Mouse (Mus musculus): ENCODE results near the gene Clint1.

The Clint1 gene

GRCm38 (mm10) chr11:45884029-45884428 is 32.2 kb downstream of the Clint1 start:
- peak; percentile 84 for DNase-seq (ENCODE audit: low read depth)

GRCm38 (mm10) chr11:45885606-45886230 is 33.9 kb downstream of the Clint1 start:
- no peak for DNase-seq (ENCODE audit: low read depth)

- no peak for DNase-seq (ENCODE audit: low read depth)
These were observed 34.7 kb downstream of the Clint1 start for GRCm38 (mm10) chr11:45886596-45886995.

DNA sequence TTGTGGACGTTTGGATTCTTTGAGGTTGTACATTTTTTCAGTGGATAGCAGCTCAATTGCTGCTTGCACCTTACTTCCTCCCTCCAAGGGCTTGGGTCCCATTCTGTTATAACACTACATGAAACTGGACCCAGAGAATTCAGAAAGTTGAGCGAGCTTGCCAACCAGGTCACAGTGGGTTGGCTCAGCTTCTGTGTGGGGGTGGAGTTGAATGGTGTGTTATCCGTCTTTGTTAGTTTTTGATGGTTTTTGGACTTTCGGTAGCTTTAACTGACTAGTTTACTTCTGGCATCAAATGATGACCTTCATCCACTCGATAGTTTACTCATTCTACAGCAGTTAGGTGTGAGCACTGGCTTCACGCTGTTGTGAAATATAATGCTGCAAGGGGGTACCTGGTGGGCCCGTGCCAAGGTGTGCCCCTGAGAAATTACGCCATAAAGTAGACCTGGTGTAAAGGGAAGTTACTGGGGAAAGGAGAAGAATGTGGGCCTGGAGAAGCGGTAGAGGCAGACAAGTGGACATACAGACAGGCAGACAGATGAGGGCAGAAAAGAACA is 36.7 kb downstream of the Clint1 start:
- DNase-seq (ENCODE audit: low read depth) = no peak

DNA sequence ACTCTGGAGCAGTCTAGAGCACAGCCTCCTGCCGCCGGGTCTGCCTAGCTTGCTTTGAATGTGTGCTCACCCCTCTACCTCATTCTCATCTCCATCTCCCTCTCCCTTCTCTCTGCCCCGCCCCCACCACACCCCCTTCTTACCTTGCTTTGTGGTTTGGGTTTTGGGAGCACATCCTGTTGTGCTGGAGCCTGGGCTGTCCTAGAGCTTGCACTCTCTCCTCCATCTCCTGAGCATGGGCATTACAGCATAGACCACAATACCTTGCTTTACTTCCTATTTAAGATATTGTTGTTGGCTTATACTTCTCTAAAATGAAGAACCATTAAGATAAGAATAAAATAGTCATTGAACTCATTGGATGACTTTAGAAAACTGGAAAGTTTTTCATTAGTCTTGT is 38.1 kb downstream of the Clint1 start:
- no peak for DNase-seq (ENCODE audit: low read depth)

- DNase-seq (ENCODE audit: low read depth) = no peak
These were observed 38.6 kb downstream of the Clint1 start for GRCm38 (mm10) chr11:45890423-45890822.

- no peak for DNase-seq (ENCODE audit: low read depth)
These were observed 41.1 kb downstream of the Clint1 start for GRCm38 (mm10) chr11:45892861-45893360.

DNA sequence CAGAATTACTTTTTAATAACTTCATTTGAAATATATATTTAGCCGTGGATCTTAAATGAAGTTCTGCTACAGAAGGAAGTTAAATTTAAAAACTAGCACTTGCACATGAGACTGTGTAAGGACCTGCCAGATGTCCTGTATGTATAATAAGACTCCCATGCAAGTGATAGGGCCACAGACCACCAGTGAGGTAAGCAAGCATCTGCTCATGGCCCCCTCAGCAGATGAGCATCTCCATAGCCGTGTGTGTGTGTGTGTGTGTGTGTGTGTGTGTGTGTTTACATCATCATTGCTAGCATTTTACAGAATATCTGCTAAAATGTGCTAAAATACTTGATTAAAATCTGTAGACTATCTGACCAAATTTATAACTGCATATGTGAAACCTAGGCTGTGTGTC is 45.5 kb downstream of the Clint1 start:
- DNase-seq (ENCODE audit: low read depth) = no peak

DNA sequence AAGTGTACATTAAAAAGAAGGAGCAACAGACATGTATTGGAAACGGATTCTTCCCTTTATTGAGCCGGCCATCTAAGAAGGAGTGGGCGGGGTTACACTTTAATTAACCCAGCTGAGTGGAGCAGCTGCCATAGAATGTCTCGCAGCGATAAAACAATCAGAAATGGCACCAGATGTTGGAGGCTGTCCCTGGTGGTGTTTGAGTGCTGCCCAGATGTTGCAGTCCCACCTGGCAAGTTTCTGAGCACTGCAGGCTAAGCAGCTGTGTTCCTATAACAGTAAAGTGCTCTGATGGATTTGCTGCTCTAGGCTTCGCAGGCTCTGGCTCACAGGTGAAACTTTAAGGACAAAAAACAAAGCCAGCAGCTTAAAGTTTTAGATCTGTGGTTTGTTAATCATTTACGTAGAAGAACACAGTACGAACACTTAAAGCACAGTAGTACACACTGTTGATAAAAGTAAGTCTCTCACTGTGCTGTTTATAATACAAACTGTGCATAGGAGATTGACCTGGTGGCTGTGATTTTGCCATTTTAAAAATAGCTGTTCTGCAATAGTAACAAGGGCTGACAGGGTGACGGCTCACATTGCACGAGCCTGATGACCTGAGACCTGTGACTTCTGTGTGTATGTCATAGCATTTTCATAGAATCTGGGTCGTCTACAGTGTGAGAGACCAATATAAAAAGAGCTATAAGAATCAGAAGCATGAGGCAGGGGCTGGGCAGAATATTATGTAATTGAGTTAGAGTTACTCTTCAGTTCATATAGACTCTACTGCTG is 48.6 kb downstream of the Clint1 start:
- no peak for DNase-seq (ENCODE audit: low read depth)

DNA sequence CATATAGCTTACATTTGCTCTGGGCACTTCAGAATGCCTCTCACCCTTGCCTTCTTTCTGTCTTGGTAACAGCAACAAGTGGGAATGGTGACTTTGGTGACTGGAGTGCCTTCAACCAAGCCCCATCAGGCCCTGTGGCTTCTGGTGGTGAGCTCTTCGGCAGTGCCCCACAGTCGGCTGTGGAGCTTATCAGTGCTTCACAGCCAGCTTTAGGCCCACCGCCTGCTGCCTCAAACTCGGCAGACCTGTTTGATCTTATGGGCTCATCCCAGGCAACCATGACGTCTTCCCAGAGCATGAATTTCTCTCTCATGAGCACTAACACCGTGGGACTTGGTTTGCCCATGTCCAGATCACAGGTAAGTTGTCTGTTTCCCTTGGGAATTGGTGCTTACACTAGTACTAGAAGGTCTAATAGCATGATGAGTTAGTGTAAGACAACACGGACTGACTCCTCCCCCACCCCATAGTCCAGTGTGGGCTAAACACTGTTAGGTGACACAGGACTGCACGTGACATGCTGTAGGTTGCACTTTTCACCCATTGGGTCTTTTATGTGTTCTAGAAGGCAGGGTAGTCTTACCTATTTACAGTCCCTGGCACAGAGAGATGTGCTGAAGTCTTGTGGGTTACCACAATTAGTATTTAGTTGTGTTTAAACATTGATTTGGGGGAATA is 54.4 kb downstream of the Clint1 start:
- no peak for DNase-seq (ENCODE audit: low read depth)

DNA sequence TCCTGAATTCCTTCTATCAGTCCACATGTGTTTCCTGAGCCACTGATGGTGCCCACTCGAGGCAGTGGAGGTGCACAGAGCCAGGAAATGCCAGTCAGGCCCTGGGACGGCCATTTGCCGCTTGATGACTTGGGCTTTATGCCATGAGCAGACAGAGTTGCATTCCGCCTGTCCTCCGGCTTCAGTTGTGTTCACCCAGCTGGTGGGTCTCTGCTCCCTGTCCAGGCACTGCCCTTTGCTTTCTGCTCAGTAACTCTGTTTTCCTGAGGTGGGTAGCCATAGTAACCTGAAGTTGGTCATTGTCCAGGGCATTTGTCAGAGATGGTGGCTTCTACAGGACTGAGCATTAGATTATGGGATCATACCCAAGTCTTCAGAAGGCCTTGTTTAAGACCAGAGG is 55.5 kb downstream of the Clint1 start:
- DNase-seq (ENCODE audit: low read depth) = no peak

DNA sequence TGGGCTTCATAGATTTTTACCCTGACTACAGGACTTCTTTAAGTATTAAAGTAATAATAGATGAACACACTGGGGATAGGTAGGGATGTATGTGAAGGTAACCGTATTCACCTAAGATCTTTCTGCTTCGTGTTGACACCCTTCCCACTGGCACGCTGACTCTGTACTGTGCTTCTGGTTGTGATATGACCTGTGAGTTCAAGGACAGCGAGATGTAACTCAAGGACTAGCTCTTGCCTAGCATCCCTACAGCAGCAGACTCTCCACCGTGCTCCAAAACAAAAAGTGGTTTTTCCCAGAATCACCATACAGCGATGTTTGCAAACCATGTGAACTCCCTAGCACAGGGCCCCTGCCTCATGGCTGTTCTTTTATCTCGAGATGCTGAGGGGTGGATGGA is 56.2 kb downstream of the Clint1 start:
- no peak for DNase-seq (ENCODE audit: low read depth)

GRCm38 (mm10) chr11:45908894-45909293 is 57.0 kb downstream of the Clint1 start:
- no peak for DNase-seq (ENCODE audit: low read depth)

- DNase-seq (ENCODE audit: low read depth) = no peak
These were observed 58.9 kb downstream of the Clint1 start for GRCm38 (mm10) chr11:45910701-45911100.

- DNase-seq (ENCODE audit: low read depth) = no peak
These were observed 64.3 kb downstream of the Clint1 start for GRCm38 (mm10) chr11:45916196-45916595.

- no peak for DNase-seq (ENCODE audit: low read depth)
These were observed 66.2 kb downstream of the Clint1 start for GRCm38 (mm10) chr11:45918018-45918417.

DNA sequence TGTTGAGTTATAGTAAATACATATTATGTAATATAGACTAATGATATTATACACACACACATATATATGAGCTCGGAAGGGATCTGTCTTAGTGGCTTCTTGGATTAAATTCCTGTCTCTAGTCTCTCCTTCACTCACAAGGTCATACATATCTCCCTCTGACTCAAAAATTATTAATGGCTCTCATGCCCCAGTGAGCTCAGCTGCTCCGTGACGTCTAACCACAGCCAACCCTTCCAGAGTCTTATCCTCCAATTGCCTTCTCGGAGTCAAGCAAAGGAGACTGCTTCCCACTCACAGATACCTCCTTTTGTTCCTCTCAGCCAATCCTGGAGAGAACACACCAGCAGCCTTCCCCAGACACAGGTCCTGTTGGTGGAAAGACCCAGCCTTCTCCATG is 67.0 kb downstream of the Clint1 start:
- no peak for DNase-seq (ENCODE audit: low read depth)

DNA sequence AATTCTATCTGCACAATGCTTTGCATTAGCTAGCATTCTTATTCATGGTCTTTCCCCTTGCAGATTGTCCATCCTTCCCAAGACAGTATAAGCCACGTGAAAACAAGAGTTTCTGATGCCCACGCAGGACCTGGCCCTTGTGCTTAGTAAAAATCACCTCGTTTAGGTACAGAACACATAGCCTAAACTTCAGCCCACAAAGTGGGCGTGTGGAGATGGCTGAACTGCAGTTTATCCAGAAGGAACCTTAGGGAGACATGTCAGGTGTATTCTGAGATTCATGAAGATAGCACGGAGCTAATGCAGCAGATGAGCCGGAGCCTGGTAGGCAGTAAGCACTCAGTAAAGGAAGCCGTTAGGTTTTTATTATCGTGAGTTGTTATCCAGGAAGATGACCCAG is 69.2 kb downstream of the Clint1 start:
- DNase-seq (ENCODE audit: low read depth) = no peak

DNA sequence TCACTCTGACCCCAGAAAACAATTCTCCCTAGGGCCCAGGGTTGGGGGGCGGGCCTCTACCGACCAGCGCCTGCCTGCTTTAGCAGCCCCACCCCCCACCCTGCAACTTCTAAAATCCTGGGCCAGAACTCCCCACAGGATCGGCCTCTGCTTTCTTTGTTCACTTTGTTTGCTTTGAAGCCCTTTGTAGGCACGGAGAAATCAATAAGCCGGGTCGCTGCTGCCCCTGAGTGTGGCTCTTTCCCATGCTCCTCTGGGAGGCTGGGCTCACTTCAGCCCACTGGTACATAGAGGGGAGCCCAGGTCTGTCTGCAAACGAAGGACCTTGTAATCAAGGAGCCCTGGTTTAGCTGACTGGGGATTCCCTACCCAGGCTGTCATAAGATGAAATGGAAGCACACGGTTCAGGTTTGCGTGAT is 69.6 kb downstream of the Clint1 start:
- no peak for DNase-seq (ENCODE audit: low read depth)

GRCm38 (mm10) chr11:45925436-45925835 is 73.6 kb downstream of the Clint1 start:
- no peak for DNase-seq (ENCODE audit: low read depth)

- peak; percentile 92 for DNase-seq (ENCODE audit: low read depth)
These were observed 74.8 kb downstream of the Clint1 start for GRCm38 (mm10) chr11:45926640-45927082.

GRCm38 (mm10) chr11:45927456-45927855 is 75.6 kb downstream of the Clint1 start:
- no peak for DNase-seq (ENCODE audit: low read depth)

DNA sequence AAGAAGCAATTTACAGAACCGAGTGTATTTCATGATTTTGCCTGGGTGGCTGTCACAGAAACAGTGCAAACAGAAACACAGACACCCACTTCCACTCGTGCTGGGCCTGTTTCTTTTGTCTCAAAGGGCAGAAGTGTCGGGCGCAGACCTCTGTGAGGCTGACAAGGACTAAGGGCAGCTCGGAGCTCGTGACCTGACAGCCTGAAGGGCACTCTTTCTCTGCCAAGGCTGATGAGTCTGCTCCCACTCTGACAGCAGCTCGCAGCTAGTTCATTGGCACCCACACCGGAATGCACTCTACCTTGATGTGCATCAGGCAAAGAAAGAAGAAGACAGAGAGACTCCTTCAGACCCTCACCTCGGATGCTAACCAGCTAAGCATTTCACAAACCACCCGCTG is 77.7 kb downstream of the Clint1 start:
- DNase-seq (ENCODE audit: low read depth) = no peak

Measured in induced T-regulatory cell, adult 2 months (primary cell).